Comparison of ENCODE assay signal across 8 mouse cellular contexts in genomic region chr8:119837553-119838071, GRCm38 (mm10). TPM values are rescaled to one million over a fixed set of nuclear protein-coding genes. Genes with fewer than 3 reads are reported as not detected.
DNase-seq lines count a peak whose midpoint lies in the region; ATAC-seq and TF ChIP-seq lines count a peak whose summit lies in the region.

No protein-coding gene starts in this region.

- peaks cover 25% of the 10 kb centered on the region for H3K4me1 ChIP-seq in forebrain, embryonic 14.5 days (ENCODE audit: control insufficient read depth, insufficient read depth, low read length)
- peaks cover 36% of the 10 kb centered on the region for H3K4me1 ChIP-seq in midbrain, postnatal 0 days (ENCODE audit: insufficient read depth, low read length)

- 0 out of 2 replicates have a peak overlapping the region, but pooled peaks have one; percentile 75 for H3K4me3 ChIP-seq in forebrain, embryonic 14.5 days (ENCODE audit: low read depth, low read length)
- H3K4me3 ChIP-seq in midbrain, postnatal 0 days (ENCODE audit: low read depth, low read length), result peak overlapping the region; percentile 82

- 61% methylated on average over 10 of the region's 10 CpGs for WGBS in forebrain, embryonic 14.5 days
- WGBS in midbrain, postnatal 0 days, result 43% methylated on average over 10 of the region's 10 CpGs

- TF ChIP-seq CTCF in midbrain, postnatal 0 days (IDR thresholded peaks at IDR 0.05), result no peak; the same call in 1 of the 2 replicates

- H3K27ac ChIP-seq in forebrain, embryonic 14.5 days (ENCODE audit: low read depth, low read length), result 0 out of 2 replicates have a peak overlapping the region, but pooled peaks have one; percentile 1
- no peak overlapping the region for H3K27ac ChIP-seq in midbrain, postnatal 0 days (ENCODE audit: low read depth, low read length)

- H3K9ac ChIP-seq in forebrain, embryonic 14.5 days (ENCODE audit: low read length), result peak overlapping the region; percentile 13; the same call in 1 of the 2 replicates
- peak overlapping the region; percentile 78 for H3K9ac ChIP-seq in midbrain, postnatal 0 days (replicated peaks; ENCODE audit: low read length, poor library complexity, severe bottlenecking)

- no peaks in the 10 kb centered on the region for H3K27me3 ChIP-seq in forebrain, embryonic 14.5 days (replicated peaks; ENCODE audit: control insufficient read depth, insufficient read depth, low read length)
- no peaks in the 10 kb centered on the region for H3K27me3 ChIP-seq in midbrain, postnatal 0 days (ENCODE audit: insufficient read depth, low read length)

- no peaks in the 10 kb centered on the region for H3K9me3 ChIP-seq in forebrain, embryonic 14.5 days (replicated peaks; ENCODE audit: control insufficient read depth, low read length)
- H3K9me3 ChIP-seq in midbrain, postnatal 0 days (ENCODE audit: low read length), result no peaks in the 10 kb centered on the region

- no peaks in the 10 kb centered on the region for H3K36me3 ChIP-seq in forebrain, embryonic 14.5 days (ENCODE audit: control insufficient read depth, insufficient read depth, low read length)
- H3K36me3 ChIP-seq in midbrain, postnatal 0 days (ENCODE audit: insufficient read depth, low read length), result peaks cover 3% of the 10 kb centered on the region; the same call in 1 of the 2 replicates

- no peak for DNase-seq in frontal cortex, postnatal 14 days (ENCODE audit: low spot score in 2 of 2)
- no peak for DNase-seq in forebrain, embryonic 14.5 days (ENCODE audit: low spot score)
- peak; percentile 72 for DNase-seq in kidney, postnatal 10 days
- peak; percentile 48 for DNase-seq in midbrain, postnatal 0 days (ENCODE audit: low spot score)
- DNase-seq in layer of hippocampus, adult 11-12 months (ENCODE audit: low spot score), result no peak

- H3K4me2 ChIP-seq in forebrain, embryonic 14.5 days (ENCODE audit: low read length), result peak overlapping the region; percentile 75
- H3K4me2 ChIP-seq in midbrain, postnatal 0 days (ENCODE audit: low read depth, low read length, poor library complexity, severe bottlenecking), result peak overlapping the region; percentile 87

- peak; percentile 35; the same call in 1 of the 2 replicates for ATAC-seq in frontal cortex, adult (ENCODE audit: low TSS enrichment)
- ATAC-seq in CD4-positive, CD25-positive, alpha-beta regulatory T cell, adult 4 months, result peak; percentile 27
- no peak for ATAC-seq in forebrain, embryonic 14.5 days
- ATAC-seq in midbrain, postnatal 0 days (ENCODE audit: low FRiP score), result no peak
- no peak for ATAC-seq in erythroblast, adult 5-6 weeks (replicated peaks; ENCODE audit: low FRiP score, poor library complexity, severe bottlenecking)

RNA-seq across cellular contexts. Expression of gene Cotl1, which starts 2.7 kb away (rescaled TPM):
- polyA plus RNA-seq in CD4-positive, CD25-positive, alpha-beta regulatory T cell, adult 4 months (2017; shearing (Covaris generic)), result 100 to 1,000 TPM; 131 to 191 TPM
- polyA plus RNA-seq in forebrain, embryonic 14.5 days (2014; fragmentation: Nextera tagmentation; extraction: Ambion mirVana), result 403 and 455 TPM in 2 replicates
- 223 and 238 TPM in 2 replicates for total RNA-seq in midbrain, postnatal 0 days (2014; rRNA removed)
- 112 and 119 TPM in 2 replicates for polyA plus RNA-seq in midbrain, postnatal 0 days (2015; fragmentation: Nextera tagmentation; extraction: Ambion mirVana)
- total RNA-seq in erythroblast, adult 5-6 weeks (2015; ENCODE audit: low replicate concordance), result 95.5 and 123 TPM in 2 replicates
- total RNA-seq in erythroblast, adult 5-6 weeks (2017; ENCODE audit: low replicate concordance), result 51.2 and 98.1 TPM in 2 replicates

RNA-seq across cellular contexts. Expression of gene Klhl36, which starts 24.5 kb away (rescaled TPM):
- polyA plus RNA-seq in CD4-positive, CD25-positive, alpha-beta regulatory T cell, adult 4 months (2017; shearing (Covaris generic)), result 10 to 100 TPM in 1 of 2 experiments, 1 to 10 TPM in 1; 6.2 to 11.6 TPM
- 11.9 and 12.5 TPM in 2 replicates for polyA plus RNA-seq in forebrain, embryonic 14.5 days (2014; fragmentation: Nextera tagmentation; extraction: Ambion mirVana)
- total RNA-seq in midbrain, postnatal 0 days (2014; rRNA removed), result 28.2 and 31.0 TPM in 2 replicates
- 19.5 and 21.0 TPM in 2 replicates for polyA plus RNA-seq in midbrain, postnatal 0 days (2015; fragmentation: Nextera tagmentation; extraction: Ambion mirVana)
- total RNA-seq in erythroblast, adult 5-6 weeks (2015; ENCODE audit: low replicate concordance), result 2.3 and 2.5 TPM in 2 replicates
- 1.6 and 5.2 TPM in 2 replicates for total RNA-seq in erythroblast, adult 5-6 weeks (2017; ENCODE audit: low replicate concordance)

RNA-seq across cellular contexts. Expression of gene Tldc1, which starts 59.4 kb away (rescaled TPM):
- 10 to 100 TPM in 1 of 2 experiments, 1 to 10 TPM in 1; 6.5 to 14.3 TPM for polyA plus RNA-seq in CD4-positive, CD25-positive, alpha-beta regulatory T cell, adult 4 months (2017; shearing (Covaris generic))
- polyA plus RNA-seq in forebrain, embryonic 14.5 days (2014; fragmentation: Nextera tagmentation; extraction: Ambion mirVana), result 5.1 and 6.0 TPM in 2 replicates
- 18.5 and 20.4 TPM in 2 replicates for total RNA-seq in midbrain, postnatal 0 days (2014; rRNA removed)
- polyA plus RNA-seq in midbrain, postnatal 0 days (2015; fragmentation: Nextera tagmentation; extraction: Ambion mirVana), result 6.7 and 7.4 TPM in 2 replicates
- 0.42 and 1.3 TPM in 2 replicates for total RNA-seq in erythroblast, adult 5-6 weeks (2015; ENCODE audit: low replicate concordance)
- total RNA-seq in erythroblast, adult 5-6 weeks (2017; ENCODE audit: low replicate concordance), result 1.4 TPM in 1 of 2 replicates, not detected in the other

Comparison
In these comparisons a context has a peak if more than half of its experiments do, and no peak if none do; other contexts are left out.
1. ATAC-seq: peak in frontal cortex, adult (single experiment) and CD4-positive, CD25-positive, alpha-beta regulatory T cell, adult 4 months (single experiment); none in forebrain, embryonic 14.5 days (single experiment), midbrain, postnatal 0 days (single experiment) and erythroblast, adult 5-6 weeks (single experiment).
2. DNase-seq: peak in kidney, postnatal 10 days (single experiment) and midbrain, postnatal 0 days (single experiment); none in frontal cortex, postnatal 14 days (0 of 2), forebrain, embryonic 14.5 days (single experiment) and layer of hippocampus, adult 11-12 months (single experiment).